Mouse (Mus musculus): ENCODE measurements around the gene Dgat2l6.

GRCm38 (mm10) chrX:100594791-100595190 lies 70.2 kb downstream of the Dgat2l6 start, which contains the start of gene P2ry4:
- no peak for TF ChIP-seq CTCF (IDR thresholded peaks at IDR 0.05; ENCODE audit: low read depth)
- no peak for TF ChIP-seq EP300 (IDR thresholded peaks at IDR 0.05; ENCODE audit: low read depth)

Data from liver, postnatal 0 days (tissue).